Mouse (Mus musculus) ES-Bruce4 (cell line): ENCODE data around the gene Dlg3. TPM values are rescaled to one million over a fixed set of nuclear protein-coding genes. Genes with fewer than 3 reads are reported as not detected.

ENCODE experiments used
- H3K27ac ChIP-seq: 2 replicates; pipeline ENCODE4 v1.5.1; 2012; ENCODE audit warnings: low read length, inconsistent platforms; ENCODE audit not compliant: insufficient read depth
- H3K27me3 ChIP-seq: 2 replicates; pipeline ENCODE4 v1.6.1; 2012; ENCODE audit warnings: mild to moderate bottlenecking, low read length, inconsistent platforms; ENCODE audit not compliant: control insufficient read depth, poor library complexity, insufficient read depth, severe bottlenecking
- H3K36me3 ChIP-seq: 2 replicates; pipeline ENCODE4 v1.6.1; 2012; ENCODE audit warnings: inconsistent platforms, mild to moderate bottlenecking, low read length, moderate library complexity; ENCODE audit not compliant: control insufficient read depth, poor library complexity, insufficient read depth, severe bottlenecking
- H3K4me1 ChIP-seq: one replicate; pipeline ENCODE4 v1.8.1; 2011; ENCODE audit warnings: low read length; ENCODE audit not compliant: control insufficient read depth, insufficient read depth
- H3K4me3 ChIP-seq: 2 replicates; pipeline ENCODE4 v1.5.1; 2011; ENCODE audit warnings: low read depth, mild to moderate bottlenecking, low read length
- H3K9ac ChIP-seq: 2 replicates; pipeline ENCODE4 v1.6.1; 2012; ENCODE audit warnings: low read depth, mild to moderate bottlenecking, inconsistent platforms; ENCODE audit not compliant: poor library complexity, severe bottlenecking
- H3K9me3 ChIP-seq: replicated peaks from 2 replicates; pipeline ENCODE4 v1.6.1; 2012; ENCODE audit warnings: mild to moderate bottlenecking, low read length, inconsistent platforms; ENCODE audit not compliant: control insufficient read depth, poor library complexity, insufficient read depth, severe bottlenecking
- CTCF ChIP-seq: IDR thresholded peaks from one replicate; pipeline ENCODE4 v1.8.1; 2011; ENCODE audit warnings: low read depth, low read length
- EP300 ChIP-seq: IDR thresholded peaks from 2 replicates; pipeline ENCODE4 v1.6.1; 2011; ENCODE audit warnings: low read depth, low read length; ENCODE audit not compliant: insufficient read depth
- POLR2A ChIP-seq: IDR thresholded peaks from one replicate; pipeline ENCODE4 v1.8.1; 2011; ENCODE audit warnings: low read length; ENCODE audit not compliant: insufficient read depth
- polyA plus RNA-seq: library from polyadenylated mRNA; stranded (reverse); fragments of >200 nt; gene quantifications from 2 replicates; pipeline ENCODE4 v1.2.4, GENCODE M21; 2011; ENCODE audit warnings: low read depth; ENCODE audit not compliant: missing spikeins, insufficient read depth, insufficient read length

Gene Dlg3
- polyA plus RNA-seq, 1 experiment, result 40.3 TPM

DNA sequence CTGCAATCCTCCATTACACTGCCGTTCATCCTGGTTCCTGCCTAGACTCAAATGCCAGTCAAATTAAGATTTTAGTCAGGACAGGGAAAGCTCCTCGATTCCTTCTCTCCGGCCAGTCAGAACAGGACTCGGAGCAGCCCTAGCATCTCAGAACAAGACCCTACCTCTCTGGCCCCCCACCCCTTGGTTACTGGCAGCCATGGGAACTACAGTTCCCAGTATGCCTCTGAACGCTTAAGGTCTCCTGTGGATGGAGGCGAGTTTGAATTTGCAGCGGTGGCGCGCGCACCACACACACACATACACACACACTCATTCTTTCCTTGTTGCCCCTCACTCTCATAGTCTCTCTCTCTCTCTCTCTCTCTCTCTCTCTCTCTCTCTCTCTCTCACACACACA lies 28.1 kb upstream of the Dlg3 start:
- H3K27ac ChIP-seq, result no peak overlapping the region
- TF ChIP-seq EP300 (no peak), POLR2A (no peak), CTCF (no peak)

DNA sequence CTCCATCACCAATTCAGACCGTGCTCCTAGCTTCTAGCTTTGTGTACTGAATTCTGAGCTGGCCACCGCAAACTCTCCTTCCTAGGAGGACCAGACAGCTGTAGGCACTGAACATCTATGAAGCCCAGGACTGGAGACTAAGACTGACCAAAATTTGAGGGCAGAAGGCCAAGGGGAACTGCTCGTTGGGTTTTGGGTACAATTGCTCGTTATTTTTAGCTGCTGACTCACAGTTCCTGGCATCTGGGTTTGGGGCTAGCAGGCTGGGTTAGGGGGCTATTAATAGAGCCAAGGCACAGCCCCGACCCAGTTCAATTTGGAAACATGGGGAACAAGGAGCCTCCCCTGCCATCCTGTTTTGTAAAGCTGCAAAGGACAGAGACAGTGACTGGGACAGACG lies 26.7 kb upstream of the Dlg3 start:
- Histone ChIP-seq H3K9ac (no peak overlapping the region), H3K4me3 (no peak overlapping the region), H3K4me1 (no peaks in the 10 kb centered on the region), H3K9me3 (no peaks in the 10 kb centered on the region), H3K27me3 (no peaks in the 10 kb centered on the region), H3K36me3 (no peaks in the 10 kb centered on the region), H3K27ac (no peak overlapping the region)
- no peak for TF ChIP-seq POLR2A
- no peak for TF ChIP-seq EP300
- TF ChIP-seq CTCF, result no peak

More for the DNA sequence above, 28.1 kb upstream of the Dlg3 start:
- peak overlapping the region; percentile 73 for H3K4me3 ChIP-seq
- H3K9me3 ChIP-seq, result no peaks in the 10 kb centered on the region
- no peaks in the 10 kb centered on the region for H3K4me1 ChIP-seq
- no peaks in the 10 kb centered on the region for H3K27me3 ChIP-seq
- no peak overlapping the region for H3K9ac ChIP-seq
- no peaks in the 10 kb centered on the region for H3K36me3 ChIP-seq

DNA sequence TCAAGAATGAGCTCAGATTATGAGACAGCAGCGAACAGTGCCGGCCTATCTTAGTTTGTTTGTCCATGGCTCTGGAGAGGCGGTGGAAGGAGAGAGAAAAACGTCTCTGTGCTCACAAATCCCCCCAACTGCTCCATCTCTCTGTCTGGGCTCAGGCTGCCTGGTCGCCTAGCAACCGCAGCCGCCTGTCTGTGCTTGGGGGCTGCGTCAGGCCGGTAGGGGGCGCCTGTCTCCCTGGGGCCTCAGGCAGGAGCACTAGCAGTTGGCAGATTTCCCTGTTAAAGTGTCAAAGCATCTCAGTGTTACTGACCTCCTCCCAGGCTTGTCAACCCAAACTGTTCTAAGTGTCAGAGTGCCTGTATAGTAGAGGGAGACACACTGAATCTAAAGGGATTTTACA lies 25.6 kb upstream of the Dlg3 start:
- H3K36me3 ChIP-seq, result no peaks in the 10 kb centered on the region
- no peaks in the 10 kb centered on the region for H3K9me3 ChIP-seq
- TF ChIP-seq CTCF (peak; percentile 75), POLR2A (no peak), EP300 (no peak)
- no peaks in the 10 kb centered on the region for H3K27me3 ChIP-seq
- no peaks in the 10 kb centered on the region for H3K4me1 ChIP-seq
- no peak overlapping the region for H3K9ac ChIP-seq
- H3K4me3 ChIP-seq, result no peak overlapping the region
- no peak overlapping the region for H3K27ac ChIP-seq

DNA sequence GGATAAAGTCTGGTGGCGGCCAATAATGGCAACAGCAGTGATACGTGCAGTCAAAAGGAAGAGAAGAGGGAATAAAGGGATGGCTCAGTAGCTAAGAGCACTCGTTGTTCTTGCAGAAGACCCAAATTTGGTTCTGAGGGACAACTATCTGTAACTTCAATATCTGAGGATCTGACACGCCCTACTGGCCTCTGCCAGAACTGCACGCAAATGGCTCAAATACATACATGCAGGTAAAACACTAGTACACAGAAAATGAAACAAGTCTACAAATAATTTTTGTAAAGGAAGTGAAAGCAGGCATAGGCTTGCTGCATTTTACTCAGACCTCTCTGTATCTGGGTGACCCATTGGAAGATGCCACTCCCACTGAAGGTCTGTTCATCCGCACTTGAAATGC lies 1.7 kb upstream of the Dlg3 start:
- H3K27me3 ChIP-seq, result no peaks in the 10 kb centered on the region
- H3K36me3 ChIP-seq, result no peaks in the 10 kb centered on the region
- no peaks in the 10 kb centered on the region for H3K9me3 ChIP-seq
- no peak overlapping the region for H3K27ac ChIP-seq
- no peaks in the 10 kb centered on the region for H3K4me1 ChIP-seq
- TF ChIP-seq EP300 (no peak), POLR2A (no peak)
- no peak overlapping the region for H3K9ac ChIP-seq
- no peak overlapping the region for H3K4me3 ChIP-seq

DNA sequence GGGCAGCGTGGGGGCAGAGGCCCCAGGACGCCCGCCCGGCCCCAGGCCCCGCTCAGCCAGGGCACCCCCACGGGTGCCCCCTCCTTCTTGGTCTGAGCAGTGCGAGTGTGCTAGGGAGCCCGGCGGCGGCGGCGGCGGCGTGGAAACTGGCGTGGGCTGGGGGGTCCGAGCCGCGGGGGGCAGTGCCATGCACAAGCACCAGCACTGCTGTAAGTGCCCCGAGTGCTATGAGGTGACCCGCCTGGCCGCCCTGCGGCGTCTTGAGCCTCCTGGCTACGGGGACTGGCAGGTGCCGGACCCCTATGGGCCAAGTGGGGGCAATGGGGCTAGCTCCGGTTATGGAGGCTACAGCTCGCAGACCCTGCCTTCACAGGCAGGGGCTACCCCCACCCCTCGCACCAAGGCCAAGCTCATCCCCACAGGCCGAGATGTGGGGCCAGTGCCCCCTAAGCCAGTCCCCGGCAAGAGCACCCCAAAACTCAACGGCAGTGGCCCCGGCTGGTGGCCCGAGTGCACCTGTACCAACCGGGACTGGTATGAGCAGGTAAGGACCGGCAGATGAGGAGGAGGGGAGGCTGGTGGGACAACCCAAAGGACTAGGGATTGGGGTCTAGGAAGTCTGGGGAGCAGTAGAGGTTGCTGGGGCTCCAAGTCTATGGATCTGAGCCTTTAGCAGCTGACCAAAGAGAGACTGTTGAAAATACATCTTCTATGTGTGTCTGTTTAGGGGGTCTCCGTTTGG lies 534 bp downstream of the Dlg3 start:
- H3K27ac ChIP-seq, result no peak overlapping the region
- peak overlapping the region; percentile 34 for H3K4me3 ChIP-seq
- H3K27me3 ChIP-seq, result no peaks in the 10 kb centered on the region
- TF ChIP-seq POLR2A (no peak), CTCF (no peak), EP300 (no peak)
- H3K9ac ChIP-seq, result peak overlapping the region; percentile 47
- H3K4me1 ChIP-seq, result no peaks in the 10 kb centered on the region
- H3K36me3 ChIP-seq, result no peaks in the 10 kb centered on the region
- H3K9me3 ChIP-seq, result no peaks in the 10 kb centered on the region

DNA sequence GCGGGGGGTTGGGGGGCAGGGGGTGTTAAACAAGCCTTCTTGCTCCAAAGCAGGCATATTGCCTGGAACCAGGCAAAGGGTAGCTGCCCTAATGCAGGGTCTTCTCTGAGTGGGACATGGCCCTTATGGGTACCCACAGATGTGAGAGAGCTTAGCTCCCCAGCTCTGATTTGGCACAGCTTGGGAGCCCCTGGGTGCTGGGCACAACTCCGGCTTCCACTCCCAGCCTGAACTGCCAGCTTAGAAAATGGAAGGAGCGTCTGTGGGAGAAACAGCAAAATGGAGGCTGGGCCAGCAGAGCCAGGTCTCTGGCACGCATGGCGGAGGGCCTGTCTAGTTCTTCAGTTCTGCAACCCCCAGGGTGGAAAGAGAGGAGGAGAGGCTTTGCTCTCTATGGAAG lies 1.8 kb downstream of the Dlg3 start:
- Histone ChIP-seq H3K27ac (no peak overlapping the region), H3K9ac (no peak overlapping the region), H3K9me3 (no peaks in the 10 kb centered on the region), H3K36me3 (no peaks in the 10 kb centered on the region), H3K27me3 (no peaks in the 10 kb centered on the region), H3K4me1 (no peaks in the 10 kb centered on the region), H3K4me3 (no peak overlapping the region)
- TF ChIP-seq CTCF (no peak), EP300 (no peak), POLR2A (no peak)
